ENCODE assay signal across 7 mouse cellular contexts in genomic region chr17:29008326-29008650, GRCm38 (mm10). TPM values are rescaled to one million over a fixed set of nuclear protein-coding genes. Genes with fewer than 3 reads are reported as not detected.
DNase-seq lines count a peak whose midpoint lies in the region; ATAC-seq and TF ChIP-seq lines count a peak whose summit lies in the region.

No protein-coding gene starts in this region.

- H3K27ac ChIP-seq in lung, embryonic 14.5 days (ENCODE audit: low read depth), result peak overlapping the region; percentile 88
- peak overlapping the region; percentile 86 for H3K27ac ChIP-seq in embryonic facial prominence, embryonic 14.5 days (replicated peaks; ENCODE audit: low read depth, low read length)
- H3K27ac ChIP-seq in limb, embryonic 10.5 days, result peak overlapping the region; percentile 95
- peak overlapping the region; percentile 59 for H3K27ac ChIP-seq in olfactory bulb, adult 2 months (ENCODE audit: insufficient read depth, low read depth, low read length)

- no peak for TF ChIP-seq POLR2A in olfactory bulb, adult 2 months (IDR thresholded peaks at IDR 0.05; ENCODE audit: insufficient read depth, low read depth, low read length)

- ATAC-seq in lung, embryonic 14.5 days (ENCODE audit: insufficient read depth), result 0 out of 2 replicates have a peak, but pooled peaks have one; percentile 15
- no peak; the same call in 1 of the 2 replicates for ATAC-seq in embryonic facial prominence, embryonic 14.5 days (ENCODE audit: low read depth)

- TF ChIP-seq CTCF in lung, embryonic 14.5 days (IDR thresholded peaks at IDR 0.05; ENCODE audit: low read depth), result no peak
- no peak for TF ChIP-seq CTCF in olfactory bulb, adult 2 months (IDR thresholded peaks at IDR 0.05; ENCODE audit: insufficient read depth, low read depth, low read length)

- H3K27me3 ChIP-seq in lung, embryonic 14.5 days (ENCODE audit: insufficient read depth, low read length), result no peaks in the 10 kb centered on the region
- no peaks in the 10 kb centered on the region for H3K27me3 ChIP-seq in embryonic facial prominence, embryonic 14.5 days (replicated peaks; ENCODE audit: control insufficient read depth, insufficient read depth, low read length)
- no peaks in the 10 kb centered on the region for H3K27me3 ChIP-seq in limb, embryonic 10.5 days (ENCODE audit: low read depth, poor library complexity, severe bottlenecking)

- peak overlapping the region; percentile 68 for H3K4me2 ChIP-seq in lung, embryonic 14.5 days
- peak overlapping the region; percentile 78 for H3K4me2 ChIP-seq in embryonic facial prominence, embryonic 14.5 days (ENCODE audit: low read depth, low read length)

- peak overlapping the region; percentile 93 for H3K9ac ChIP-seq in lung, embryonic 14.5 days
- H3K9ac ChIP-seq in embryonic facial prominence, embryonic 14.5 days (ENCODE audit: low read depth, low read length), result peak overlapping the region; percentile 91

- peak overlapping the region; percentile 94 for H3K4me3 ChIP-seq in lung, embryonic 14.5 days (ENCODE audit: low read depth, low read length)
- H3K4me3 ChIP-seq in embryonic facial prominence, embryonic 14.5 days (ENCODE audit: low read depth, low read length), result peak overlapping the region; percentile 98
- H3K4me3 ChIP-seq in limb, embryonic 10.5 days, result peak overlapping the region; percentile 96
- peak overlapping the region; percentile 93 for H3K4me3 ChIP-seq in olfactory bulb, adult 2 months (ENCODE audit: insufficient read depth, low read depth, low read length)

- H3K36me3 ChIP-seq in lung, embryonic 14.5 days (ENCODE audit: insufficient read depth), result no peaks in the 10 kb centered on the region
- no peaks in the 10 kb centered on the region for H3K36me3 ChIP-seq in embryonic facial prominence, embryonic 14.5 days (ENCODE audit: control insufficient read depth, insufficient read depth, low read length)
- H3K36me3 ChIP-seq in limb, embryonic 10.5 days, result peaks cover 14% of the 10 kb centered on the region

- H3K4me1 ChIP-seq in lung, embryonic 14.5 days (ENCODE audit: insufficient read depth), result no peaks in the 10 kb centered on the region
- H3K4me1 ChIP-seq in embryonic facial prominence, embryonic 14.5 days (ENCODE audit: control insufficient read depth, insufficient read depth, low read length), result peaks cover 3% of the 10 kb centered on the region; the same call in 1 of the 2 replicates
- peaks cover 24% of the 10 kb centered on the region for H3K4me1 ChIP-seq in limb, embryonic 10.5 days
- H3K4me1 ChIP-seq in olfactory bulb, adult 2 months (ENCODE audit: control insufficient read depth, insufficient read depth, low read length), result peaks cover 7% of the 10 kb centered on the region

- no peaks in the 10 kb centered on the region for H3K9me3 ChIP-seq in lung, embryonic 14.5 days (ENCODE audit: low read depth, low read length)
- no peaks in the 10 kb centered on the region for H3K9me3 ChIP-seq in embryonic facial prominence, embryonic 14.5 days (ENCODE audit: control insufficient read depth, low read length)
- no peaks in the 10 kb centered on the region for H3K9me3 ChIP-seq in limb, embryonic 10.5 days (replicated peaks)

- 19% methylated on average over 8 of the region's 8 CpGs for WGBS in lung, embryonic 14.5 days
- 12% methylated on average over 8 of the region's 8 CpGs for WGBS in embryonic facial prominence, embryonic 14.5 days
- WGBS in limb, embryonic 10.5 days, result 19% methylated on average over 8 of the region's 8 CpGs
- WGBS in olfactory bulb, adult 2 months, result 10% methylated on average over 8 of the region's 8 CpGs

- DNase-seq in lung, embryonic 14.5 days, result no peak
- no peak for DNase-seq in lung, adult 18-20 months
- no peak for DNase-seq in embryonic facial prominence, embryonic 14.5 days (ENCODE audit: low spot score)
- DNase-seq in limb, embryonic 10.5 days (ENCODE audit: low spot score), result peak; percentile 36
- no peak for DNase-seq in thymus, postnatal 10 days (ENCODE audit: low spot score in 2 of 2)
- DNase-seq in spleen, postnatal 10 days (ENCODE audit: low spot score in 2 of 2), result no peak

RNA-seq across cellular contexts. Expression of gene Stk38, which starts 0.5 kb away (rescaled TPM):
- polyA plus RNA-seq in lung, embryonic 14.5 days (2014; fragmentation: Nextera tagmentation; extraction: Ambion mirVana), result 103 and 104 TPM in 2 replicates
- 87.0 and 88.7 TPM in 2 replicates for polyA plus RNA-seq in embryonic facial prominence, embryonic 14.5 days (2014; fragmentation: Nextera tagmentation; extraction: Ambion mirVana)
- 116 and 131 TPM in 2 replicates for polyA plus RNA-seq in limb, embryonic 10.5 days (2016; fragmentation: Nextera tagmentation; extraction: Ambion mirVana)
- polyA plus RNA-seq in olfactory bulb, adult 2 months (2012; ENCODE audit: insufficient read depth, insufficient read length, low replicate concordance, missing spikeins), result 164 and 189 TPM in 2 replicates

RNA-seq across cellular contexts. Expression of gene Srsf3, which starts 24.1 kb away (rescaled TPM):
- polyA plus RNA-seq in lung, embryonic 14.5 days (2014; fragmentation: Nextera tagmentation; extraction: Ambion mirVana), result 716 and 730 TPM in 2 replicates
- polyA plus RNA-seq in embryonic facial prominence, embryonic 14.5 days (2014; fragmentation: Nextera tagmentation; extraction: Ambion mirVana), result 494 and 574 TPM in 2 replicates
- polyA plus RNA-seq in limb, embryonic 10.5 days (2016; fragmentation: Nextera tagmentation; extraction: Ambion mirVana), result 820 and 832 TPM in 2 replicates
- polyA plus RNA-seq in olfactory bulb, adult 2 months (2012; ENCODE audit: insufficient read depth, insufficient read length, low replicate concordance, missing spikeins), result 273 and 350 TPM in 2 replicates

RNA-seq across cellular contexts. Expression of gene Kctd20, which starts 56.5 kb away (rescaled TPM):
- 89.4 and 91.5 TPM in 2 replicates for polyA plus RNA-seq in lung, embryonic 14.5 days (2014; fragmentation: Nextera tagmentation; extraction: Ambion mirVana)
- 79.0 and 90.7 TPM in 2 replicates for polyA plus RNA-seq in embryonic facial prominence, embryonic 14.5 days (2014; fragmentation: Nextera tagmentation; extraction: Ambion mirVana)
- 121 and 129 TPM in 2 replicates for polyA plus RNA-seq in limb, embryonic 10.5 days (2016; fragmentation: Nextera tagmentation; extraction: Ambion mirVana)
- not detected in 2 replicates for polyA plus RNA-seq in olfactory bulb, adult 2 months (2012; ENCODE audit: insufficient read depth, insufficient read length, low replicate concordance, missing spikeins)

Comparison
In these comparisons a context has a peak if more than half of its experiments do, and no peak if none do; other contexts are left out.
1. RNA of gene Kctd20, which starts 56.5 kb away (polyA plus RNA-seq): 121 to 129 TPM in limb, embryonic 10.5 days, 89.4 to 91.5 TPM in lung, embryonic 14.5 days and 79.0 to 90.7 TPM in embryonic facial prominence, embryonic 14.5 days; not detected in olfactory bulb, adult 2 months; every median in the first group is over 10 times any median in the second.
2. Peak in every context shown above with its lines, with median percentiles within 50 percentile points of each other: H3K27ac ChIP-seq and H3K4me3 ChIP-seq.